Mouse (Mus musculus) fat pad, adult 2 months (tissue): ENCODE data around the gene Scp2d1.
"Not testable (repeated sequence)": the region's sequence is repeated elsewhere in the genome, so short reads cannot be mapped to it uniquely, and the experiment has no call there.

ENCODE experiments used
- DNase-seq: peaks from one replicate; pipeline ENCODE4 v3.0.0-alpha.2; 2011; ENCODE audit warnings: low read depth, low spot score; ENCODE audit errors: extremely low read depth

The Scp2d1 gene

DNA sequence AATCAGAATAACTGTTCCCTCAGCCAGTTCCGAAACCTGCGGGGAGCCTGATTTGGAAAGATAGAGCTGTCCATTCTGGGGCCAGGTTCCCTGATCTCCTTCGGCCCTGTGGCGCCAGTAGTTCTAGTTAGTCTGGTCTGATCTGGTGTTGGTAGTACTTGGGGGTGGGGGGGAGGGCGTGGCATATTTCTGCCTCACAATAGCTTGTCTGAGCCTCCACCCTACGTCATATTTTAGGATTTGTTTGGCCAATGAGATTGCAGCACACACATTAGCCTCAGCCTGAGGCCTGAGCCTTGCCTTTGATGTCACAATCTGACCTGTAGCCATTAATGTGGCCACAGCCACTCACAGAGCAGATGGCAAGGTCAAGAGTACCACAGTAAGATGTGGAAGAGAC is at the start of gene Scp2d1:
TSS of gene Scp2d1 (plus strand) at position 301 of the 400 bp plus-strand sequence.
- DNase-seq: not testable (repeated sequence)

DNA sequence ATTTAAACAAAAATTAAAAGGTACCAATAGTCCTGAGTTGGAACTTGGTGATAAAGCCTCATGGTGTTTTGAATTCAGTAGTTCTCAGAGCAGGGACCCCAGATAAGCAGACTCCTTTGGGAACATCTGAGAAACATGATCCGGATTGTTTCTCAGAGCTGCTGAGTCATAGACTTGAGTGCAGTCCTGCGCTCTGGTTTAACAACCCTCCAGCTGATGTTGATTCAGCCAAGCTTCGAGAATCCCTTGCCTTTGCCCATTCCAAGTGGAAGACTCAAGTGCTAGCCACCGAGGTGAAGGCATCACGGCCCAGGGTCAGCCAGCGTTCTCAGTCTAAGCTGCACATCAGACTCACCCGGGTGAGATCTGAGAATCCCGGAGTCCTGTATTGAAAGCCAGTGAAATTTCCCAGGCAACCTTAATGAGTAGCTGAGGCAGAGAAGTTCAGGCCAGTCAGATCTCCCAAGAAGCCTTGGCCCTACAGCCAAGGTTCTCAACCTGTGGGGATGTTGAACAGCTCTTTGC is 48.8 kb upstream of the Scp2d1 start:
- no peak for DNase-seq

DNA sequence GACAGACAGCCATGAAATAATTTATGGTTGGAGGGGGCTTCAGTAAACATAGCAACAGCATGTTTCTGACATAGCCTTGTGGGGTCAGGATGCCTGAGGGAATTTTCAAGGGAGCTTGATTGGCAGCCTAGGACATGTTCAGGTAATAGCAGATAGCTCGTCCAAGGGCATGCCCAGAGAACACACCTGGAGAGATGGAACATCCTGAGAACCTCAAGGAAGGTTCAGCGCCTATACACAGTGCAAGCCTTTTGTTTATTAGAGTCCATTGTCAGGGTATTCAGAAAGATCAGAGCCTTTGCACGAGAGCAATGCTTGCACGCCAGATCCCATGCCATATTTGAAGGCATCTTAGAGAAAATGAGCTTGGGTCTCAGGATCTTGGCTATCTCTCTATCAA is 47.8 kb upstream of the Scp2d1 start:
- no peak for DNase-seq

DNA sequence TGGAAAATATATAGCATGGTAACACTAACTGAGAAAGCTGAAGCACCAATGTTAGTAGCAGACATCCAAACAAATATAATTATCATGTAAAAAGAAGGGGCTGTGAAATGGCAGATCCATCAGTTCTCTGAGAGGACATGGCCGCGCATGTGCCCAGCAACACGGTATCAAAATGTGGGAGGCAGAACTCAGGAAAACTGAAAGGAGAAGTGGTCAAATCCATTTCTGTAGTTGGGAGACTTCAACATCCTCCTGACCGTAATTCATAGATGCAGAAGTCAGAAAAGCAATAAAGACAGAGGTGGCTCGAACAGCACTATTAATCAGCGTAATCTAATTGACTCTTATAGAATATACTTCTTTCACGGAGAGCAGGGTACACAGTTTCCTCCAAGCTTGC is 44.2 kb upstream of the Scp2d1 start:
- DNase-seq: no peak

DNA sequence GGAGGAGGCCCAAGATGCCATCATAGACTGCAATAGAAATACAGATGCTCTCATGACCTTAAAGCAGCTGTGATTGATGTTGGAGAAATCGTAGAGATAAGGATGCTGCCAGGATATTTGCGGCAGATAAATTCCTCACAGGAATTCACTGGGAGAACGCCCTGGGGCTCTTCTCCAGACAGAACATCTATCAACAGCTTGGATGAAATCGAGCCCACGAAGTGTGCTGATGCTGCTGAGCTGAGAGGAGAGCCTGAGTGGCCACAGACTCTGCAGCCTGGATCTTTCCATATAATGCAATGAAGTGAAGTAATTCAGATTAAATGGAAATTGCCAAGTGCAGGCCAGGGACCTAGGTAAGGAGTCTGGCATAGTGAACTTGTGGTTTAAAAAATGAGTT is 42.7 kb upstream of the Scp2d1 start:
- DNase-seq: no peak

DNA sequence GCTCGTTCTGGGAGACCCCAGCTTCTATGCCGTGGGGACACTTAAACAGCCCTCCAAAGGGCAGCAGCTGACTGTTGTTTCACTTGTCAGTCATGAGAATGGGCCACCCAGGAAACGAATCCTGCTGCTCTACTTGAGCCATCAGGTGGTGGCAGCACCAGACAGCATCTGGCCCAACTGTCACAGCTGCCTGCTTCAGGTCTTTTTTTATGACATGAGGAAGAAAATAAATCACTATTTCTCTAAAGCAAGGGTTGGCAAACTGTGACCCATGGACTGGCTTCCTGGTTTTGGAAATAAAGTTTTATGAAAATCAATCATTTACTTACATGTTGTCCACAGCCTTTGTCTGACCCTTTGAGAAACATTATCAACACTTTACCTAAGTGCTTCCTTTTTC is 41.6 kb upstream of the Scp2d1 start:
- DNase-seq: no peak

DNA sequence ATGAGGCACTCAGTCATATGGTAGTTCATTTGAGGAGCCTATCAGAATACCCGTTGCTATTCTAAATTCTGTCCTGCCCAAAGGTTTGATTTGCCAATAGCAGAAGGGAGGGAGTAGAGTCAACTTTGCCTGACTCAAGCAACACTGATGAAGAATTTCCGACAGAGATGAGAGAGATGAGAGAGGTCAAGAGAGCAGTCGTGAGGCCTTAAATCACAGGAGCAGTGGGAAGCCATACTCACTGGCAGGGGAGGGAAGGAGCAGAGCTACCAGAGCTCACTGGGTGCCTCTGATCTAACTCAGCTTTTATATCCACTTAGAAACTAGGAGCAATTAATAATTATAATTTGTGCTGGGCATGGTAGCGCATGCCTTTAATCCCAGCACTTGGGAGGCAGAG is 41.0 kb upstream of the Scp2d1 start:
- no peak for DNase-seq

DNA sequence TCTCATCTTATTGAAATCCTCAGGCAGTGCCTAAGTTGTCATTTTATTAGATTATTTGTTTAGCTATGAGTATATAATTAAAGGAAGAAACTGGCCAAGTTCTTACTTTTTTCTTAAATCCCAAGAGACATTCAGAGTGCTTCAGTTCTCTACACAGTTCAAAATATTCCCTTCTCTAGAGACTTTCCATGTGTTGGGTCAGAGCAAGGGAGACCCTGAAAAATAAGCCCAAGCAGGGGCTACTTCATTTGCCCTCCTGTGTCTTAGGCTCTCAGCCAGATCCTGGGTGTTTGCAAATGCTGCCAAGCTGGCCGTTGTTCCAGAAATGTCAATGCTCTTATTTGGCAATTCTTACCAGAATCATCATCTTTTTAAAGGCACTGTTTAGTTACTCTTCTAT is 40.3 kb upstream of the Scp2d1 start:
- DNase-seq: no peak

DNA sequence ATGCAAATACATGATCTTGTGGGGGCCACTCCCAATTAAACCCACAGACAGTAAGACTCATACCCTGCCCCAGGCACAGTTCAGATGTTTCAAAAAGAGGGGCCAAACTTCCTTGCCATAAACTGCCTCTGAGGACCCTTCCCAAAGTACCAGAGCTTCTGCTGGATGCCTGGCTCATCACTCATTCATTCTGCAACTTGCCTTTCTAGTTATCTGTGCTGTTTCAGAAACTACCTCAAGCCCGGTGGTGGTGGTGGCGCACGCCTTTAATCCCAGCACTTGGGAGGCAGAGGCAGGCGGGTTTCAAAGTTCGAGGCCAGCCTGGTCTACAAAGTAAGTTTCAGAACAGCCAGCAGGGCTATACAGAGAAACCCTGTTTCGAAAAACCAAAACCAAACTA is 39.6 kb upstream of the Scp2d1 start:
- no peak for DNase-seq

DNA sequence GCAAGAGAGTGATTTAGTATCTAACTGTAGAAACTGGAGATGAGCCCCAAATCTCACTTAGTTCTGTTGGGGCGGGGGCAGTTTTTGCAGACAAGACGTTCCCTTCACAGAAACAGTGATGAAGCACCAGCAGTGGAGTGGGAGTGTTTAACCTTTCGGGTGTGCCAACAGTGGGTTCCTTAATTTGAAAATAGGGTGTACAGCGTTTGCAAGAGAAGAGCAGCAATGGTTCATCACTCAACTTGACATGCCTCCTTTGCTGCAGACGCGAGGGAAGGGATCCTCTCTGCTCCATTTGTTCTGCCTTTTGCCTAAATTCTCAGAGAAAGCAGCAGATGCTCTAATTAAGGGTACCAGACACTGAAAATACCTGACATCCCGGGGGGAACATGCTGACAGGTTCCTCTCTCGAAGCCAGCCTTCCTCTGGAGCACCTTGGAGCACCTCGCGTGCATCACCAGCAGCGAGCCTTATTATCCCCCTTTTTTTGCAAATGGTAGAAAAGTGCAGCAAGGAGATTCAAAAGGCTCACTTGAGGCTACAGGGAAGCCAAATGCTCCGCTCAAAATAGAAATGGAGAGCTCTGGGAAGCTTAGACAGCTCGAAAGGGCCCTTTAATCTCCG is 31.7 kb upstream of the Scp2d1 start:
- no peak for DNase-seq

DNA sequence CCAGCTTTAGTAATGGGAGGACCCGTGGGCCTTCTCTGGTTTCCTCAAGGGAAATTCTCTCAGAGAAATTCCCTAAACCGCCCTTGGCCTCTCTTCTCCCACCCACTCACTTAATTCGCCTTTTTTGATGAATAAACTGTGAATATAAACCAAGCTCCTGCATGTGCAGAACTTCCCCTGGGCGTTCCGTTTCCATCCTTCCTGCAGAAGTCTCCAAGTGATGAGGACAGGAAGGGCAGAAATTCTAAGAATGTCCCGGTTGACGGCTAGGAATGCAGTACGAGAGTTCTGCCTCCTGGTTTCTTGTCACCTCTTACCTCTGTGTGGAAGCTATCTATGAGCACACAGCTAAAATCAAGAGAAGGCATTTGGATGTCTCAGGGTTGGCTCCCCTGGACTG is 25.9 kb upstream of the Scp2d1 start:
- DNase-seq: no peak

DNA sequence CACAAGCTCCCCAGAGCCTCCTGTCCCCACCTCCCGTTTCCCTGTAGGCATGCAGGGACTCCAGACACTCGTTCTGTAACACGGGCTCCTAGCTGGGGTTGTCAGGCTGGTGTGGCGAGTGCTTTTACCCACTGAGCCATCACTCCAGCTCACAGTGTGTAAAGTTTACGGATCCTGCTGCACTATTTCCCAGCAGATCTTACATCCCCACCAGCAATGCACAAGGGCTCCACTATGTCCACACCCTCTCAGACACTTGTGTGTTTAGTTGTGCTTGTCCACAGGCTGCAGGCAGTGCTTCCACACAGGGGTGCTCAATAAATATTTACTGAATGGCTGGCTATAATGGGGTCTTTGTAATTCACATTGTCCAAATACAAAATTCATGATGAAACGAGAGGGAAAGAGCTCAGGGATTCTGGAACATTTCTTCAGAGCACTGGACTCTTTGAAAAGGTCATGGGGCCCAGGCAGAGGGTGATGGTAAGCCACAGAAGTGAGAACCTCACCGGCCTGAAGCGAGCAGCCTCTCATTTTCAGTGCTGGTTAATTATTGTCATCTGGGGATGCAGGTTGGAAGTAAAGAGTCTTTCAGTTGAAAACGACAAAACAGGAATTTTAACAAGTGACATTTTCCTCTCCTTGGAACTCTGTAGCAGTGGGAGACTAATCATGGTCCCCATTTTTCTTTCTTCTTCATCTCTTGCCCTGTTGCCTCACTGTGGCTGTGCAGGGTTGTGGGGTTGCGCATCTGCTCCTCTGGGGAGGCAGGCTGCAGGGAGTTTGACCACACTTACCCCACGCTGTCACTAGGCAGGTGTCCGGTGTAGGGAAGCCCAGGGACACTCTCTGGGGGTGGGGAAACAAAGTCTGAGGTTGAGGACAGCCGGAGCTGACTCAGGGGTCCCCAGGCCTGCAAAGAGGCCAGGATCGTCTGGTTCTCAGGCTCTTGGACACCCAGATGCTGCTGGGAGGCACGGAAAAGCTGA is 15.4 kb upstream of the Scp2d1 start:
- no peak for DNase-seq

DNA sequence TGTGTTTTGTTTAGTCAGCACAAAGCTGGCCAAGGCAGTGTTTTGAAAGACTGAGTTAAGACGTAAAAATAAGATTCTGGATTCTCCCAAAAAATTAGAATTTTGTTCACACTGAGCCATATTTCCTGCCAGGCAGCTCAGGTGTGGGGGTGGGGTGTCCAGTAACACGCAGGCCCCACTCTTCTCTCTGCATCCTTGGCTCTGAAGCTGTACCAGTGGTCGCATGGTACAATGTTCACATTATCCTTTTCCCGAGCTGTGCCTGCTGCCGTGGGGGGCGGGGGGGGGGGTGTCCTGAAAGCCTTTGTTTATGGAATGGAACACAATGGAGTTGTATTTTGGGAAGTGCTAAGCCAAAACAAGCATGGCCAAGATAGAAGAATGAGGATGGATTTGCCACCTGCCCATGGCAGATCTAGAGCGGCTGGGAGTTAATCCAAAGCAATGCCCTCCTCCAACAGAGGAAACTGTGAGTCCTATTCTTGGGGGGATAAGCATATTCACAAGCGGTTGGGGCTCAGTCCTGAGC is 5.1 kb downstream of the Scp2d1 start:
- DNase-seq: no peak

DNA sequence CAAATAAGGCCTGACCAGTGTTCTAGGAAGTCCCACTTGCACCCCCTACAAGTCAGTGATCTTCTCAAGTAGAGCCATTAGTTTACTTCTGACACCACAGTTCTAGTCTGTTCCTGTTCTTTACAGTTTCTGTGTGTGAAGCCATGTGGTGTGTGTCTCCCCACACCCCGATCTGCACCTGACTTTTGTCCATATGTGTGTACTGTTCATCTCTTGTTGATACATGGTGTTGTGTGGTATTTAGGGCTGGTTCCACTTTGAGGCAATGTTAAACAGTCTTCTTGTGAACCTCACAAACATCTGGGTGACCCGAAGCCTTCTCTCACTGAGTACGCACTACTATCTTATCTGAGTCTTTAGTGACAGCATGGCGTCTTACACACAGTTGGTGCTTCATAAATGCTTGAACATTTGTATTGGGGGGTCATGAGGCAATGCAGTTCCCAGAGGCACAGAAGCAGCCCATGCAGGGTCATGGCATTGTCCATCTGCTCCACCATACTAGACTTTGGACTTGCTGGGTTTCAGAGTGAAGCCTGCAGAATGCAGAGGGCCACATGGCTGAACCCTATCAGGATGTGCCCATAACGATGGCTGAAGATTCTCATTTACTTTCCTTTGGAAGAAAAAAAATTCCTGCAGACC is 13.3 kb downstream of the Scp2d1 start:
- no peak for DNase-seq

DNA sequence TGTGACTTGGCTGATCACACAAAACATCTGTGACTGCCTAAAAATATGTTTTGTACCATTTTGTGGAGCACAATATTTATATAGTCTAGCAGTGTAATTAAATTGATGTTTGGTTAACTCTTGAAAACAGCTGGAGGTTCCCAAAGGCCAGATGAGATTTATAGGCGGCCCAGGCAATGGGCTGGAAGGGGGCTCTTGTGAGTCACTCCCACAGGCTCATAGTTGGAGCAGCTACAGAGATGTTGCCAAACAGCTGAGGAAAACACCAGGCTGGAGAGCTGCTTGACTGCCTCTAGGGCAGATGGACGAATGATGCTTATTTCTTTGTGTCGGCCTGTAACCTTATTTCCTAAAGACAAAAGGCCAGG is 13.8 kb downstream of the Scp2d1 start:
- no peak for DNase-seq

DNA sequence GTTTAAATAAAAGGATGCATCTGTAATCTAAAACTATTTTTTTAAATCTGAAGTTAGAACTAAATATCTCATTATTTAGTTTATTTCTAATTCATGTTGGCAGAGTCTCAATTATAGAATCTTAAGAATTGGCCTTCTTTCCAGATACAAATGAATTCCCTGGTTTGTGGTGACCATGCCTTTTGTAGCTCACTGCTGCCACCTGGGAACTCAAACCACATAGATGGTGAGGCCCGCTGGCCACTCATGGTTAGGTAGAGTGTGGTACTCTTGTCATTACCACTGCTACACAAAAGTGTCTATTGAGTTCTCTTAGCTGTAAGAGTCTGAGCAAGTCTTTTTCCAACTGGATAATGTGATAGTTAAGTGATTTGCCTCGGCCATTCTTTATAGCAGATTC is 45.4 kb downstream of the Scp2d1 start:
- no peak for DNase-seq
